Mouse (Mus musculus) forebrain, embryonic 16.5 days (tissue): Measurements from ENCODE around the gene C5ar1. TPM values are rescaled to one million over a fixed set of nuclear protein-coding genes. Genes with fewer than 3 reads are reported as not detected.

Experiments used
- ATAC-seq: fragments of 200-750 bp; cut with Nextera tagmentation; 2 replicates; pipeline ENCODE4 v1.8.0; 2017; ENCODE audit warnings: mild to moderate bottlenecking, moderate library complexity
- H3K27ac ChIP-seq: fragments of 300-500 bp; sonication (generic); 2 replicates; pipeline ENCODE4 v1.5.1; 2014; ENCODE audit warnings: low read length, control low read depth
- H3K27me3 ChIP-seq: fragments of 300-500 bp; sonication (generic); replicated peaks from 2 replicates; pipeline ENCODE4 v1.6.1; 2014; ENCODE audit warnings: low read length; ENCODE audit not compliant: control insufficient read depth, insufficient read depth
- H3K36me3 ChIP-seq: fragments of 300-500 bp; sonication (generic); 2 replicates; pipeline ENCODE4 v1.6.1; 2014; ENCODE audit not compliant: control insufficient read depth, insufficient read depth
- H3K4me1 ChIP-seq: fragments of 300-500 bp; sonication (generic); replicated peaks from 2 replicates; pipeline ENCODE4 v1.6.1; 2014; ENCODE audit warnings: low read length; ENCODE audit not compliant: control insufficient read depth, insufficient read depth
- H3K4me2 ChIP-seq: fragments of 300-500 bp; sonication (generic); 2 replicates; pipeline ENCODE4 v1.6.1; 2014; ENCODE audit warnings: mild to moderate bottlenecking, low read length, control low read depth
- H3K4me3 ChIP-seq: fragments of 300-500 bp; sonication (generic); replicated peaks from 2 replicates; pipeline ENCODE4 v1.5.1; 2014; ENCODE audit warnings: mild to moderate bottlenecking, low read length, control low read depth
- H3K9ac ChIP-seq: fragments of 300-500 bp; sonication (generic); replicated peaks from 2 replicates; pipeline ENCODE4 v1.6.1; 2014; ENCODE audit warnings: low read depth, low read length, control low read depth
- H3K9me3 ChIP-seq: fragments of 300-500 bp; sonication (generic); 2 replicates; pipeline ENCODE4 v1.6.1; 2016; ENCODE audit warnings: low read length; ENCODE audit not compliant: control insufficient read depth
- WGBS: fragments of 180-500 bp; shearing (Covaris S2); extraction: QIAGEN DNeasy Blood & Tissue Kit; methylation state at CpG from one replicate; pipeline ENCODE4 v1.1.7; 2014; 5-methylcytosine and 5-hydroxymethylcytosine counted together
- polyA plus RNA-seq: library from polyadenylated mRNA; unstranded; fragments of >200 nt; fragmentation: Nextera tagmentation; extraction: Ambion mirVana; gene quantifications from 2 replicates; pipeline ENCODE4 v1.2.1, GENCODE M21; 2015

The C5ar1 gene
- polyA plus RNA-seq, 1 experiment from 2014 or later, result 2.0 TPM

- WGBS, result 90% methylated on average over 6 of the region's 6 CpGs
- Histone ChIP-seq H3K27ac (no peak overlapping the region), H3K9me3 (no peaks in the 10 kb centered on the region), H3K9ac (no peak overlapping the region), H3K27me3 (no peaks in the 10 kb centered on the region), H3K4me3 (no peak overlapping the region), H3K36me3 (no peaks in the 10 kb centered on the region), H3K4me1 (no peaks in the 10 kb centered on the region), H3K4me2 (no peak overlapping the region)
- ATAC-seq, result no peak
These were observed 17.1 kb downstream of the C5ar1 start for GRCm38 (mm10) chr7:16242198-16242597.

- Histone ChIP-seq H3K9me3 (no peaks in the 10 kb centered on the region), H3K36me3 (no peaks in the 10 kb centered on the region), H3K4me1 (no peaks in the 10 kb centered on the region), H3K27ac (no peak overlapping the region), H3K4me2 (no peak overlapping the region), H3K4me3 (no peak overlapping the region), H3K9ac (no peak overlapping the region), H3K27me3 (no peaks in the 10 kb centered on the region)
- 68% methylated on average over 11 of the region's 11 CpGs for WGBS
- ATAC-seq, result no peak
These were observed 17.6 kb downstream of the C5ar1 start for GRCm38 (mm10) chr7:16241787-16242186.

- WGBS, result 97% methylated on average over 1 of the region's 1 CpGs
- Histone ChIP-seq H3K36me3 (no peaks in the 10 kb centered on the region), H3K9me3 (no peaks in the 10 kb centered on the region), H3K4me2 (no peak overlapping the region), H3K4me1 (no peaks in the 10 kb centered on the region), H3K27me3 (no peaks in the 10 kb centered on the region), H3K9ac (no peak overlapping the region), H3K4me3 (no peak overlapping the region), H3K27ac (no peak overlapping the region)
- ATAC-seq, result no peak
These were observed 18.4 kb downstream of the C5ar1 start for GRCm38 (mm10) chr7:16240978-16241303.

- Histone ChIP-seq H3K4me1 (no peaks in the 10 kb centered on the region), H3K27ac (no peak overlapping the region), H3K9me3 (no peaks in the 10 kb centered on the region), H3K36me3 (no peaks in the 10 kb centered on the region), H3K4me3 (no peak overlapping the region), H3K27me3 (no peaks in the 10 kb centered on the region), H3K4me2 (no peak overlapping the region), H3K9ac (no peak overlapping the region)
- 71% methylated on average over 7 of the region's 7 CpGs for WGBS
- ATAC-seq, result no peak
These were observed 18.9 kb downstream of the C5ar1 start for GRCm38 (mm10) chr7:16240281-16240977.

- Histone ChIP-seq H3K4me1 (no peaks in the 10 kb centered on the region), H3K27ac (no peak overlapping the region), H3K4me2 (no peak overlapping the region), H3K27me3 (no peaks in the 10 kb centered on the region), H3K9me3 (no peaks in the 10 kb centered on the region), H3K9ac (no peak overlapping the region), H3K4me3 (no peak overlapping the region), H3K36me3 (no peaks in the 10 kb centered on the region)
- WGBS, result 70% methylated on average over 9 of the region's 9 CpGs
- ATAC-seq, result no peak
These were observed 19.8 kb downstream of the C5ar1 start for GRCm38 (mm10) chr7:16239554-16239997.

- Histone ChIP-seq H3K36me3 (no peaks in the 10 kb centered on the region), H3K9ac (no peak overlapping the region), H3K4me2 (no peak overlapping the region), H3K4me1 (no peaks in the 10 kb centered on the region), H3K27me3 (no peaks in the 10 kb centered on the region), H3K9me3 (0 out of 2 replicates have a peak, but pooled peaks cover 3% of the 10 kb centered on the region), H3K4me3 (no peak overlapping the region), H3K27ac (no peak overlapping the region)
- ATAC-seq, result no peak
- 62% methylated on average over 5 of the region's 5 CpGs for WGBS
These were observed 29.5 kb downstream of the C5ar1 start for GRCm38 (mm10) chr7:16229869-16230268.

GRCm38 (mm10) chr7:16221582-16222272 lies 37.6 kb downstream of the C5ar1 start, which contains the start of gene Dhx34:
Dhx34 (minus strand) TSS chr7:16222037.
- Histone ChIP-seq H3K27me3 (no peaks in the 10 kb centered on the region), H3K27ac (peak within 1 kb of the TSS; percentile 70), H3K4me1 (peaks cover 13% of the 10 kb centered on the region), H3K36me3 (peaks cover 3% of the 10 kb centered on the region; the same call in 1 of the 2 replicates), H3K9ac (peak within 1 kb of the TSS; percentile 75), H3K9me3 (no peaks in the 10 kb centered on the region), H3K4me2 (peak within 1 kb of the TSS; percentile 86), H3K4me3 (peak within 1 kb of the TSS; percentile 61)
- ATAC-seq, result peak; percentile 95
- WGBS, result under 1% methylated on average over 34 of the region's 34 CpGs

GRCm38 (mm10) chr7:16213986-16214385 lies 45.4 kb downstream of the C5ar1 start:
- WGBS, result 88% methylated on average over 9 of the region's 9 CpGs
- Histone ChIP-seq H3K36me3 (peaks cover 19% of the 10 kb centered on the region), H3K27me3 (no peaks in the 10 kb centered on the region), H3K27ac (no peak overlapping the region), H3K4me3 (no peak overlapping the region), H3K4me2 (no peak overlapping the region), H3K9ac (no peak overlapping the region), H3K9me3 (no peaks in the 10 kb centered on the region), H3K4me1 (no peaks in the 10 kb centered on the region)
- ATAC-seq, result no peak

- no peaks in the 10 kb centered on the region for H3K27me3 ChIP-seq
- no peaks in the 10 kb centered on the region for H3K4me1 ChIP-seq
- no peak overlapping the region for H3K27ac ChIP-seq
- H3K9me3 ChIP-seq, result no peaks in the 10 kb centered on the region
- H3K9ac ChIP-seq, result no peak overlapping the region
- 90% methylated on average over 6 of the region's 6 CpGs for WGBS
- no peak overlapping the region for H3K4me3 ChIP-seq
- peaks cover 19% of the 10 kb centered on the region for H3K36me3 ChIP-seq
- ATAC-seq, result no peak
- no peak overlapping the region for H3K4me2 ChIP-seq
These were observed 46.1 kb downstream of the C5ar1 start for GRCm38 (mm10) chr7:16213196-16213595.
